Mouse (Mus musculus): ENCODE results near the gene Ankrd11.

DNA sequence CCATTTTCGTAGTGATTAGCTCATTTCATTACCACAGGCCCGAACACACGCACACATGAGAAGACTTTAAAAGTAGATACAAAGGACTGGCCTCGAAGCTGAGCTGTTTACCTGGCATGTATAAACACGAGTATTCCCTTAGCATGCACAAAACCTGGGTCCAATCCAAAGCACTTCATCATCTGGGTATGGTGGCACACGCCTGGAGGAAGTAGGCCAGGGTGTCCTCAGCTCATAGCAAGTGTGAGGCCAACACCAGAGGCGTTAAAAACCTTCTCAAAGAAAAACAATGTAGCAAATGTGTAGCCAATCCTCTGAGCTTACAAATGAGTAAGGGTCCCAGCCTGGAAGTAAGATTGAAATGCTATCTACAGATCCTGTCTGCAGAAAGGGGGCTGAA lies 27.6 kb downstream of the Ankrd11 start:
- no peak for TF ChIP-seq POLR2A (IDR thresholded peaks at IDR 0.05; ENCODE audit: control insufficient read depth, low read depth, low read length)
- no peak for TF ChIP-seq CTCF (IDR thresholded peaks at IDR 0.05; ENCODE audit: control insufficient read depth, insufficient read depth, insufficient replicate concordance, low read depth, low read length)
